Mouse (Mus musculus) forelimb bud, embryonic 11.5 days (tissue): ENCODE measurements at regions not wholly inside any gene's neighbourhood (a gene's known extent, or its start where the extent isn't known, plus 50 kb on each side); places are given as distances from the start of the nearest gene placed in this dataset.

ENCODE experiments used
- DNase-seq: peaks from one replicate; pipeline ENCODE4 v3.0.0-alpha.2; 2012; ENCODE audit warnings: low read depth, low spot score

- DNase-seq: no peak
Measured at GRCm38 (mm10) chr3:57228400-57228799, 73.4 kb downstream of the Tm4sf1 start.

DNA sequence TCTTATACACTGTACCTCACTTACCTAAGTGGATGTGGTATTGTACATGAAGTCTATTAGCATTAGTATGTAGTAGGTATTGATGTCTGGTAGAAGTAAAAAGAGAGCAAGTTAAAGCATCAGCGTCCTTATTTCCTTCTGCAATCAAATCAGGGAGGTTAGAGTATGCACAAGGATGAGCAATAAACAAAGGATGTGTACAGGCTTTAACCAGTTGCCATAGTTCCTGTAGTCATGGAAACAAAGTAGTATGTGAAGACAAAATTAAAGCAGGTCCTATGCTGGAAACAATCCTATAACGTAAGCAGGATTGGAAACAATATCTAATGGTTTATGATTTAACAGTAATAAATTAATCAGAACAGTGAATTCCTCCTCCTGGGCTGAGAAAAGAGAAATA, 78.0 kb downstream of the Tm4sf1 start:
- DNase-seq: no peak

- DNase-seq: no peak
Measured at GRCm38 (mm10) chr3:57222318-57222914, 79.4 kb downstream of the Tm4sf1 start.

DNA sequence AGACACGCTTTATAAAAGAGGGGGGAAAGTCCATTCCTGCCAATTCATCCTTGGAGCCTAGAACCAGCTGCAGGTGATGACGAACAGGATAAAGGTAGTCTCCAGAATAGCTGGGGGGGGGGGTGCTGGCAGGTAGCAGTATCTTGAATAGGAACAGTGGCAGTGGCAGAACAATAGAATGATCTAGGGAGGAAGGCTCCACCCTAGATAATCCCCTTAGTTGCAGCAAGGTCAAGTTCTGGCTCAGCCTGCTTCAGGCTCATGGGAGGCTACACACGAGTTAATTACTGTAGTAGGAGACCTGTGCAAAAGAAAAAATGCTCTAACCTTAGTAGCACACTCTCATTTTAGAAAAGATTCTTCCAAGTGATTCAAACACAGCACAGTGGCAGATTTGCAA, 83.4 kb downstream of the Tm4sf1 start:
- DNase-seq: no peak

DNA sequence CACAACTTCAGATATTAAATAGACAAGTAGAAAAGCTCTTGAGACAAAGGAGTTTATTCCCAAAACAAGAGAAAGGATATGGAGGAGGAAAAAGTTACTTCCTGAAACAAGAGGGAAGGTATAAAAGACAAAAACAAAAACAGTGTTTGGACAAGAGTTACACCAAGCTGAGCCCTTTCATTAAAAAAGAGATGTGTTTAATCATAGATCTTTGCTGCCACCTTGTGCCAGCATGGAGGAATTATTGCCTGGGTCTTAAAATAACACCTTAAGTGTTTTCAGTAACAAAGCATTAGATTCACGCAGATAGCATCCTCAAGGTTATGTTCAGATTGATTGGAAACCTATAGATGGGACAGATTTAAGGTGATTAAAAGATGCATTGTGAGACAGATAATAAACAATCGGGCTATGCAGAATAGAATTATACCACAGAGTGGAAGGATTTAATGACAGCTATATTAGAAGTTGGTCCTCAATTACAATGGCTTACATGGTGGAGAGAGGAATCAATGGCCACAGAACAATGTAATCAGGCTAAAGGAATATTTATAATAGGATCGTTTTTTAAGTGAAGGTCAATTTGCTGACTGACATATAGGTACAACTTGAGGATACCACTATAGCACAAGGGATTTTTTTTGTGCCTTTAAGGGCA, 97.6 kb downstream of the Tm4sf1 start:
- peak; percentile 74 for DNase-seq

- no peak for DNase-seq
Measured at GRCm38 (mm10) chr3:57203418-57203817, 98.4 kb downstream of the Tm4sf1 start.

DNA sequence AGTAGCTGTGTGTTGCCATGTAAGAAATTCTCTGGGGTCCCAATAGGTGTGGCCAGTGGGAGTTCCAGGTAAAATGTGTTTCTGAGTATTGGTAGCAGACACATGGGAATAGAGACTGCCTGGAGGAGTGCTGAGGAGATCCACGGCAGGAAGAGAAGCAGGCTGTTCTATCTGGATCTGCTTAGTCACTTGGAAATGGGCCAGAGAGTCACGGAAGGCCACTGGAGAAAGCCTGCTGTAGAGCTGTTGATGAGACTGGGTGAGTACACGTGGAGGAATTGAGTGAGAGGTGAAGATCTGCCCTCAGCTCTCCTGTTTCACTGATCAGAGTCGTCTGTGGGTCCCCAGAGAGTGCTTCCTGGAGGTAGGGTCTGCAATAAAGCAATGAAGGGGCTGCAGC, 120.2 kb downstream of the Tm4sf1 start:
- no peak for DNase-seq

GRCm38 (mm10) chr3:57153177-57153948, 148.4 kb downstream of the Tm4sf1 start:
- no peak for DNase-seq

GRCm38 (mm10) chr3:57149156-57149555, 152.6 kb downstream of the Tm4sf1 start:
- no peak for DNase-seq

DNA sequence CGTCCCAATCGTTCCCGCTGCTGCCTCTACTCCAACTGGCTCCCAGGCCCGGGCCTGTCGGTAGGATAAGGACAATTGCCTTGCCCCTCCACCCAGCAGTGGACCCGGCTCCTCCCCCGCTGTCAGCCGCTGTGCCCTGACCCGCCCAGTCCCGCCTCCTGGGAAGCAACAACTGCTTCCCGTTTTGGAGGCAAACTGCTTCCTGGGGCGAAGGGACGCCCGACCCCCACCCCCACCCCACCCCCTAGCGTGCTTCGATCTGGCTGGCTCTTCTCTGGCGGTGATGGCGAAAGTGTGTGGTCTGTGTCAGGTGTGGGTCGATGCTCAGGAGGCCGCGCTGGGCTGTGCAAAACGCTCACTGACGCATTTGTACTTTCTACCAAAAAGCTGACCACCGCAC, 164.9 kb downstream of the Tm4sf1 start:
- no peak for DNase-seq

DNA sequence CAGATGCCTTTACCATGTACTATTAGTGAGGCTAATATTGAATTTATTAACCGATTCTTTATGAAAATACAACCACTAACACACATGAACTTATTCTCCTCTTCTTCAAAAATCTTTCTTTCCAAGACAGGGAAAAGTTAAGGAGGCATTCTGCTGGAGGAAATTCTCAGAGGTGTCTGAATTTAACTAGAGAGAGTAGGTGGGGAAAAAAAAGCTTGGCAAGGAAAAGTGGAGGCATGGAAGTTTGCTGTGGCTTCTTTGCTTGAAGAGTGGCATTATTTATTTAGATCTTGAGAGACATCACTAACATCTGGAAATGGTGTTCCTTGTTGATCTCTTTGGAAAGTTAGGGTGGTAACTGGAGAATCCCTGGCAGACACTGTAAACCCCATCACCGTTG, 173.2 kb downstream of the Tm4sf1 start:
- no peak for DNase-seq

DNA sequence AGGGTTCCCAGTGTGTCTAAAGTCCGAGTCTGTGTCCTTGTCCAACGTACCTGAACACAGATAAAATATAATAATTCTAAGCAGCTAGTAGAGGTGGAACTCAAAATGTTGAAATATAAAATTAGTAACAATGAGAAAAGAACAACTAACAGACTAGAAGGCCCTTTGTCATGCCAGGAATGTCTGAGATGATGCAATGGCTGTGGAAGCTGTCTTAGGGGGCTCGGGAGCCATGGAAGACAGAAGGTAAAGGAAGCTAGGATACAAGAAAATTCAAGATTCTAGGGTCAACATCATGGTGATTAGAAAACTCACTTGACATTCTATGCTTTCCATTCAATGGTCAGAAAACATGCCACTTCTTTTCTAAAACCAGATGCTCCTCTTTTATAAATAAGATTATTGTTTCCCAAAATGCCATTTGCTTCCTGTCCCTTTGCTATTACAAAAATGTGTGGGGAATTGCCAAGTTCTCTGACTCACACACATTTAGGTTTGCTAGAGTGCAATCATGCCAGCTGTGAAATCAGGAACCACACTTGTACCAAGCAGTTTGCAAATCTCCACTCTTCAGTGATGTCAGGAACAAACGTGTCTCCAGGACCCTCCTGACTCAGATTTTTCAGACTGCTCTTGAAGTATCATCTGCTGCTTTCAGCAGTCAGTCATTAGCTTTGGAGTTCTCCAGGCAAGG, 175.8 kb downstream of the Tm4sf1 start:
- no peak for DNase-seq

DNA sequence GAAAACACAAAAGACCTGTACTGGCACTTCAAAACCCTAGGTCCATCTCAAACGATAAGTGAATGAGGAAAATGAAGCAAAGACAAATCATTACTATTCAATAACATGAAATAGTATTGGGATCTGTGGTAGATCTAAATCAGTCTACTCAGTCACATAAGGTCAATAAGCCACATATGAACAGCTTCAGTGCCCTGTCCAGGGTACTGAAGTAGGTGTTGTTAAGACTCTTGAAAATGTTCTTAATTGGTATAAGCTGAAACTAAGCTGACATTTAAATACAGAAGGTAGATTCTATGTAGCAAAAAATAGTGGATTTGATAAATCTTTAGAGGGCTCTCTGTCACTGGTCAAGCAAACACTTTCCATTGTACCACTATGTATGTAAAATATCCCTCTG, 183.8 kb downstream of the Tm4sf1 start:
- peak; percentile 61 for DNase-seq

GRCm38 (mm10) chr3:57102254-57102653, 199.5 kb downstream of the Tm4sf1 start:
- DNase-seq: no peak

- DNase-seq: no peak
Measured at GRCm38 (mm10) chr3:57100515-57100914, 201.3 kb downstream of the Tm4sf1 start.

GRCm38 (mm10) chr3:57094936-57095335, 206.9 kb downstream of the Tm4sf1 start:
- no peak for DNase-seq

DNA sequence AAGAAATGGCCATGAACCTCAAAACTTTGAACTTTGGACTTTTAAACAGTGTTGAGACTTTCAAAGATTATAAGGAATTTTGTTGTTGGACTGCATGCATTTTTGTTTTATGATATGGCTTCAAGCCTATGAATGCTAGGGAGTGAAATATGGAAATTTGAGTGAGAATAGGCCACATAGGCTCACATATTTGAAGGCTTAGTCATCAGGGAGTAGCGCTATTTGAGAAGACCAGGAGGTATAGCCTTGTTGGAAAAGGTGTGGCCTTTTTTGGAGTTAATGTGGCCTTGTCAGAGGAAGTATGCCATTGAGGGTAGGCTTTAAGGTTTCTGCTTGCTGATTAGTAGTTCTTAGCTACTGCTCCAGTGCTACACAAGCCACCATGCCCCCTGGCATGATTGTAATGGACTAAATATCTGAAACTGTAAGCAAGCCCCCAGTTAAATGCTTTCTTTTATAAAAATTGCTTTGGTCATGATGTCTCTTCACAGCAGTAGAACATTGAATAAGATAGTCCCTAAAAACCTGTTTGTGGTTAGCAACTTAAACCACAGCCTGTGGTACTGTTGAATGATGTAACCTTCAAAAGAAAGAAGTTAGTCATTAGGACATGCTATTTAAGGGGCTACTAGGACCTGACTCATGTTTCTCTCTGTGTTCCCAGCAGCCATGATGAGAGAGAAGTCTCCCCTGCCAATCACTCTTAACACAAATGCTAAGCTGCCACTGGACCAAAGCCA, 208.4 kb downstream of the Tm4sf1 start:
- no peak for DNase-seq

- no peak for DNase-seq
Measured at GRCm38 (mm10) chr3:57074516-57074915, 227.3 kb downstream of the Tm4sf1 start.

DNA sequence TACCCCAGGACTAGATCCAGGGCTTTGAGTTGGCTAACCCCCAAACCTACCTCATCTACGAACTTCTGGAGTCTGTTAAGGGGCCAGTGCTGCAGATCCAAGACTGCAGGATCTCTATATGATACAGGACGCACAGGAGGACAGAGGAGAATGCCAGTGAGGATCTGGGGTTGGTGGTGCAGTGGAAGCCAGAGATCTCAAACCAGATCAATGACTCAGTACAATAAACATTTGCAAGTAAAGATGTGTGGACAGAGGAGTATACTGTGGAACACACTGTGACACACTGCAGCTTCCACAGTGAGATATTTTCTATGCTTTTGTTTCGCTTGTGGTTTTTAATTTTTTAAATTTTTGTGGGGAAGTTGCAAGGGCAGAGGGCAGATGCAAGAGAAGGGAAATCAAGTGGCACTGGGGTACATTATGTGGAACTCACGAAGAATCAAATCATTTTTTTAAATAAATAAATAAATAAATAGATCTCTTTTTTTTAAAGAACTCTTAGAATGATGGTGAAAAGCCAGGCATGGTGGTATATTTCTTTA, 227.8 kb downstream of the Tm4sf1 start:
- DNase-seq: no peak

- DNase-seq: no peak
Measured at GRCm38 (mm10) chr3:57033021-57033420, 268.8 kb downstream of the Tm4sf1 start.

DNA sequence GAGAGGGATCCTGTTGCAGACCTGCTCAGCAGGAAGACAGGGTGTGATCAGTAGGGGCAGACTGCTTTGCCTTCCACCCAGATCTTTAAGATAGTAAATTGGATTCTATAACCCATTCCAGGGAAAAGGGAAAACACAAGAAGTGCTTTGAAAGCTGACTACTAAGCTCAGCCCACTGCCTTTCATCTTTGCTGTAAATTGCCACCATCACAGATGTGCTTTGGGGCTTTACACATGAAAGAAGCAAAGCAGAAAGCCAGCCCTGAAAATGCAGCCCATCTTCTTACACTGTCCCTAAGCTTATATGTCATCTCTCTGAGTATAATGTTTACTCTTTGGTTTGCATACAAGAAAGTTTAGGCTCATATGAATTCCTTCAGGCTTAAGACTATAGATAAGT, 283.6 kb downstream of the Tm4sf1 start:
- DNase-seq: no peak
